Mouse (Mus musculus) C2C12 (cell line): Measurements from ENCODE around the gene Tlr2. TPM values are rescaled to one million over a fixed set of nuclear protein-coding genes. Genes with fewer than 3 reads are reported as not detected.
A peak's percentile ranks its signal among the peaks of the same experiment; 100 is the strongest.

Experiments used
- H3K27me3 ChIP-seq: one replicate; pipeline ENCODE4 v1.6.1; 2011; ENCODE audit not compliant: control insufficient read depth, insufficient read depth, insufficient read length
- H3K36me3 ChIP-seq: one replicate; pipeline ENCODE4 v1.6.1; 2011; ENCODE audit not compliant: control insufficient read depth, insufficient read depth
- H3K4me3 ChIP-seq: one replicate; pipeline ENCODE4 v1.5.1; 2011; ENCODE audit warnings: mild to moderate bottlenecking, control low read depth; ENCODE audit not compliant: poor library complexity, insufficient read depth, severe bottlenecking
- H3K79me2 ChIP-seq: one replicate; pipeline ENCODE4 v1.6.1; 2011; ENCODE audit not compliant: control insufficient read depth, insufficient read depth
- H3K79me3 ChIP-seq: one replicate; pipeline ENCODE4 v1.6.1; 2011; ENCODE audit warnings: low read depth, control low read depth
- H3ac ChIP-seq: one replicate; pipeline ENCODE3; 2011; ENCODE audit warnings: low read depth; ENCODE audit not compliant: control insufficient read depth, insufficient read length
- CEBPB ChIP-seq: IDR thresholded peaks from one replicate; pipeline ENCODE4 v1.6.1; 2011; ENCODE audit warnings: low read depth, mild to moderate bottlenecking, control low read depth, moderate library complexity
- CTCF ChIP-seq: IDR thresholded peaks from one replicate; pipeline ENCODE4 v1.5.1; 2011; ENCODE audit not compliant: control insufficient read depth, insufficient read depth, insufficient read length
- FOSL1 ChIP-seq: IDR thresholded peaks from one replicate; pipeline ENCODE4 v1.8.0; 2011; ENCODE audit warnings: mild to moderate bottlenecking, low read length; ENCODE audit not compliant: poor library complexity, insufficient read depth, severe bottlenecking
- MAX ChIP-seq: IDR thresholded peaks from one replicate; pipeline ENCODE4 v1.6.1; 2011; ENCODE audit warnings: mild to moderate bottlenecking, control low read depth
- MYOD1 ChIP-seq: IDR thresholded peaks from one replicate; pipeline ENCODE4 v1.6.1; 2011; ENCODE audit warnings: low read depth; ENCODE audit not compliant: control insufficient read depth, insufficient read length
- MYOG ChIP-seq: IDR thresholded peaks from one replicate; pipeline ENCODE4 v1.6.1; 2011; ENCODE audit not compliant: control insufficient read depth, insufficient read length; ENCODE audit errors: extremely low read depth
- USF1 ChIP-seq: IDR thresholded peaks from one replicate; pipeline ENCODE4 v1.6.1; 2011; ENCODE audit warnings: low read depth, mild to moderate bottlenecking, control low read depth, moderate library complexity
- polyA plus RNA-seq: library from polyadenylated mRNA; unstranded; fragments of >200 nt; fragmentation: generic; extraction: Trizol; gene quantifications from one replicate; pipeline ENCODE4 v1.2.1, GENCODE M21; 2012; ENCODE audit warnings: missing spikeins

Tlr2 gene
- polyA plus RNA-seq, 1 experiment = 0.49 TPM

DNA sequence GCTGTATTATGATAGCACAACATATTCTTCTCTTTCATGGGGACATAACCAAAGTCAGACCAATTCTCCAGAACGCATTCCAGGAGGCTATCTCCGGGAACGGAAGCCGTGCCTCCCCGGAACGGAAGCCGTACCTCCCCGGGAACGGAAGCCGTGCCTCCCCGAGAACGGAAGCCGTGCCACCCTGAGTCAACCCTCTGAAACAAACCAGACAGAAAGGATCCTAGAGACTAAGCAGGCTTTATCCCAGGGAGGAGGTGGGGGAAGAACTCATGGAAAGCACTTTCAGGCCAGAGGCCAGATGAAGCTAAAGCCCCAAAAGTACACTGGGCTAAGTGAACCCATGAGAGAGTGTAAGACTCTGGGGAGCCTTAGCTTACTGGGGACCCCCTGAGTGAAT is 16.1 kb upstream of the Tlr2 start:
- H3K27me3 ChIP-seq = peaks cover 4% of the 10 kb centered on the region
- H3ac ChIP-seq = no peak overlapping the region
- TF ChIP-seq CEBPB (no peak), MYOG (no peak), FOSL1 (no peak), MAX (no peak), CTCF (no peak), MYOD1 (no peak)
- no peak overlapping the region for H3K4me3 ChIP-seq
- no peaks in the 10 kb centered on the region for H3K79me2 ChIP-seq
- H3K79me3 ChIP-seq = no peaks in the 10 kb centered on the region
- H3K36me3 ChIP-seq = no peaks in the 10 kb centered on the region

DNA sequence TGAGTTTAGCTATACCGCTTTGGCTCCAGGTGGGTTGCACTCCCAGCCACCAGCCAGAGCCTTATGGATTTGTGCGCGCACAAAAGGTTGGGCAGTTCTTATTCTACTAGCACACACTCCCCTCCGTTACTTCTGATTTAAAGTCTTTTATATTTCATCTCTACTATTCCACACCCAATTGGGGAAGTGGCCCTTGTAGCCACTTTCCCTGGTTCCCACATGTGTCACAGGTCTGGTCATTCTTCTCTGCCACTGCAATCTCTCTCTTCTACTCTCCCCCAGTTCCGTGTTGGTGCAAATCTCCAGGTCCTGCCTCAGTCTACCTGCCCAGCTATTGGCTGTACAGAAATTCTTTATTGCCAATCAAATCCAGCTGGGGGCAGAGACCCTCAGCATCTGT is 14.1 kb upstream of the Tlr2 start:
- no peaks in the 10 kb centered on the region for H3K36me3 ChIP-seq
- TF ChIP-seq MAX = no peak
- TF ChIP-seq CTCF = no peak
- TF ChIP-seq USF1 = no peak
- TF ChIP-seq CEBPB = no peak
- TF ChIP-seq MYOG = no peak
- TF ChIP-seq MYOD1 = no peak
- no peak for TF ChIP-seq FOSL1
- no peak overlapping the region for H3K4me3 ChIP-seq
- H3ac ChIP-seq = no peak overlapping the region
- H3K27me3 ChIP-seq = peaks cover 4% of the 10 kb centered on the region
- no peaks in the 10 kb centered on the region for H3K79me3 ChIP-seq
- H3K79me2 ChIP-seq = no peaks in the 10 kb centered on the region

DNA sequence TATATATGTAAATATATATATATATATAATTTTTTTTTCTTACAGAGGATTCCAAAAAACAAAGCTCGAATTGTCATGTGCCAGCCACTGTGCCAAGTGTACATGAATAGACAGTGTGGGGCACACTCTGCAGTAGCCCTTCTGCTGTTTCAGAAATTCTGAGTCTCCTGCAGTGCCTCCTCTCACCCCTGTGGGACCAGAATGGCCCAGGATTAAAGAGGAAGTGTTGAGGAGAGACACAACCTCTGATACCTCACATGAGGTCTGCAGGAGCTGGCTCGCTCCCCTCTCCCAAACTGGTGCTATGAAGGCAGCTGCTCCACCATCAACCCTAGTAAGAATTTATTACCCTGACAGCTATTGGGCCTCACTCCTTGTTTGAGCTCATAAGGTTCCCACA is 7.8 kb upstream of the Tlr2 start:
- no peaks in the 10 kb centered on the region for H3K79me2 ChIP-seq
- peaks cover 4% of the 10 kb centered on the region for H3K27me3 ChIP-seq
- H3ac ChIP-seq = no peak overlapping the region
- no peaks in the 10 kb centered on the region for H3K79me3 ChIP-seq
- no peak overlapping the region for H3K4me3 ChIP-seq
- no peaks in the 10 kb centered on the region for H3K36me3 ChIP-seq
- TF ChIP-seq MYOD1 (no peak), CEBPB (no peak), MYOG (no peak), FOSL1 (no peak), USF1 (no peak), MAX (no peak), CTCF (no peak)

DNA sequence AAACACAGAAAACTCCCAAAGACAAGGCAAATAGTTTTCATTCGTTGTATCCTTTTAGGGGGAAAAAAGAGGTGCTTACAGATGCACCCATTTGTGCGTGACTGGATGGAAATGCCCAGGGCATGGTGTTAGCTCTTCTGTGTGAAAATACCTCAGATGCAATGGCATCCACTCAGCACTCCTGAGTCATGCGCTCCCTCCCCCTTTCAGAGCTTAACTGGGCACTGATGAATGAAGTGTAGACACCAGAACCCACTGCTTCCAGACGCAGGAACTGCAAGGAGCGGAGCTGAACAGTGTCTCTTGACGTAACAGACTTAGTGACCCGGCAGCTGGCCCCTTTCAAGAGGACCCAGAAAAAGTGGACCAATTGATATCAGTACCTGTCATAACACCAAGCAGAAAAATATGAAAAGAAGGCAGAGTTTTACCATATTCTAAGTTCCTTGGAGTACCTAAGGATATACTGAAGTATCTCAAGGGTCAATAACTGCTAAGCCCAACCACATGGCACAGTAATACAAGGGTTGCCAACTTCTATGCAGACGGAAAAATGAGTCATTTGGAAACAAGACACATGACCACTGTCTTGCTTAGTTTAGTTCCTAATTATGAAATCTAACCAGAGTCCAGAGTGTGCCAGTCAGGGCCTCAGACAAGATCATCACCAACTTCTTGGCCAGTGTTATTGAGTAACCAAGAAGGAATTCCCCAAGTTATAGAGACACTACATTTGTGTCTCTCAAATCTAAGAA is 3.4 kb upstream of the Tlr2 start:
- peak; percentile 71 for TF ChIP-seq USF1
- peak; percentile 56 for TF ChIP-seq CEBPB
- no peak for TF ChIP-seq MYOG
- TF ChIP-seq MAX = peak; percentile 36
- no peak for TF ChIP-seq MYOD1
- TF ChIP-seq CTCF = no peak
- no peaks in the 10 kb centered on the region for H3K79me2 ChIP-seq
- H3ac ChIP-seq = no peak overlapping the region
- no peaks in the 10 kb centered on the region for H3K79me3 ChIP-seq
- H3K4me3 ChIP-seq = no peak overlapping the region
- H3K36me3 ChIP-seq = no peaks in the 10 kb centered on the region
- no peaks in the 10 kb centered on the region for H3K27me3 ChIP-seq

DNA sequence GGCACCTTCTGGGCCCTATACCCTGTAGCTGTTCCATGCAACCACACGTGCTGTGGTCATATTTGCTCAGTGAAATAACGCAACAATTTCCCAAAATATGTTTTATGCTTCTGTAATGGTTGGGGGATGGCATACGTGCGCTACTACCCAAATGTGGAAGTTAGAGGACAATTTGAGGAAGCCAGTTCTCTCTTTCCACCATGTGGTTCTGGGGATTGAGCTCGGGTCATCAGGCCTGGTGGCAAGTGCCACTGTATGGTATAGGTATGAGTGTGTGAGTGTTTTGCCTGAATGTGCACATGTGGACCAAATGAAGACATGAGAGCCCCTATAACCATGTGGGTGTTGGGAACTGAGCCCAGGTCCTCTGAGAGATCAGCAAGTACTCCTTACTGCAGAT is 2.1 kb downstream of the Tlr2 start:
- Histone ChIP-seq H3K36me3 (no peaks in the 10 kb centered on the region), H3K4me3 (no peak overlapping the region), H3K79me3 (no peaks in the 10 kb centered on the region), H3K27me3 (no peaks in the 10 kb centered on the region), H3K79me2 (no peaks in the 10 kb centered on the region), H3ac (no peak overlapping the region)
- TF ChIP-seq CTCF (no peak), MYOD1 (no peak), MAX (no peak), CEBPB (no peak), MYOG (no peak), USF1 (no peak), FOSL1 (no peak)

DNA sequence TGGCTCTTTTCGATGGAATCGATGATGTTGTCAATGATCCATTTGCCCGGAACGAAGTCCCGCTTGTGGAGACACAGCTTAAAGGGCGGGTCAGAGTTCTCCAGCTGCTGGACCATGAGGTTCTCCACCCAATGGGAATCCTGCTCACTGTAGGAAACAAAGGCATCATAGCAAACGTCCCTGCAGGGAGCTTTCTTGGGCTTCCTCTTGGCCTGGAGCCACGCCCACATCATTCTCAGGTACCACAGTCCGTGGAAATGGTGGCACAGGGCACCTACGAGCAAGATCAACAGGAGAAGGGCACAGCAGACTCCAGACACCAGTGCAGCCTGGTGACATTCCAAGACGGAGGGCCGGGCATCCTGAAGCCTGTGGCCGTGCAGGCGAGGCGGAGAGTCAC is 4.9 kb downstream of the Tlr2 start:
- Histone ChIP-seq H3K79me2 (no peaks in the 10 kb centered on the region), H3K79me3 (no peaks in the 10 kb centered on the region), H3ac (no peak overlapping the region), H3K4me3 (no peak overlapping the region), H3K27me3 (no peaks in the 10 kb centered on the region), H3K36me3 (no peaks in the 10 kb centered on the region)
- no peak for TF ChIP-seq MAX
- no peak for TF ChIP-seq USF1
- TF ChIP-seq CTCF = no peak
- TF ChIP-seq CEBPB = no peak
- TF ChIP-seq MYOD1 = no peak
- no peak for TF ChIP-seq MYOG
- TF ChIP-seq FOSL1 = no peak
